Mouse (Mus musculus) lung, embryonic 16.5 days (tissue): ENCODE measurements around the gene Scnn1a. TPM values are rescaled to one million over a fixed set of nuclear protein-coding genes. Genes with fewer than 3 reads are reported as not detected.
"Not testable (repeated sequence)": the region's sequence is repeated elsewhere in the genome, so short reads cannot be mapped to it uniquely, and the experiment has no call there.

Experiments
- ATAC-seq: fragments of 200-750 bp; cut with Nextera tagmentation; 2 replicates; pipeline ENCODE4 v1.8.0; 2017; ENCODE audit warnings: low read depth, mild to moderate bottlenecking, moderate library complexity
- H3K27ac ChIP-seq: fragments of 300-500 bp; sonication (generic); 2 replicates; pipeline ENCODE4 v1.5.1; 2014; ENCODE audit warnings: mild to moderate bottlenecking, control low read depth, low read length
- H3K27me3 ChIP-seq: fragments of 300-500 bp; sonication (generic); 2 replicates; pipeline ENCODE4 v1.6.1; 2014; ENCODE audit warnings: low read depth, low read length, mixed read lengths; ENCODE audit not compliant: control insufficient read depth, insufficient read depth
- H3K36me3 ChIP-seq: fragments of 300-500 bp; sonication (generic); 2 replicates; pipeline ENCODE4 v1.6.1; 2014; ENCODE audit warnings: low read length; ENCODE audit not compliant: control insufficient read depth, insufficient read depth
- H3K4me1 ChIP-seq: fragments of 300-500 bp; sonication (generic); replicated peaks from 2 replicates; pipeline ENCODE4 v1.6.1; 2014; ENCODE audit warnings: low read length, mixed read lengths; ENCODE audit not compliant: control insufficient read depth, insufficient read depth
- H3K4me2 ChIP-seq: fragments of 300-500 bp; sonication (generic); 2 replicates; pipeline ENCODE4 v1.6.1; 2014; ENCODE audit warnings: low read depth, low read length, control low read depth
- H3K4me3 ChIP-seq: fragments of 300-500 bp; sonication (generic); 2 replicates; pipeline ENCODE4 v1.5.1; 2014; ENCODE audit warnings: mild to moderate bottlenecking, low read length, control low read depth
- H3K9ac ChIP-seq: fragments of 300-500 bp; sonication (generic); 2 replicates; pipeline ENCODE4 v1.6.1; 2014; ENCODE audit warnings: low read length, control low read depth
- H3K9me3 ChIP-seq: fragments of 300-500 bp; sonication (generic); 2 replicates; pipeline ENCODE4 v1.6.1; 2016; ENCODE audit warnings: low read length; ENCODE audit not compliant: control insufficient read depth
- WGBS: fragments of 180-500 bp; shearing (Covaris S2); extraction: QIAGEN DNeasy Blood & Tissue Kit; methylation state at CpG from one replicate; pipeline ENCODE4 v1.1.7; 2014; 5-methylcytosine and 5-hydroxymethylcytosine counted together
- polyA plus RNA-seq: library from polyadenylated mRNA; unstranded; fragments of >200 nt; fragmentation: Nextera tagmentation; extraction: Ambion mirVana; gene quantifications from 2 replicates; pipeline ENCODE4 v1.2.1, GENCODE M21; 2015

Gene Scnn1a
- polyA plus RNA-seq, 1 experiment from 2014 or later: 9.1 TPM

DNA sequence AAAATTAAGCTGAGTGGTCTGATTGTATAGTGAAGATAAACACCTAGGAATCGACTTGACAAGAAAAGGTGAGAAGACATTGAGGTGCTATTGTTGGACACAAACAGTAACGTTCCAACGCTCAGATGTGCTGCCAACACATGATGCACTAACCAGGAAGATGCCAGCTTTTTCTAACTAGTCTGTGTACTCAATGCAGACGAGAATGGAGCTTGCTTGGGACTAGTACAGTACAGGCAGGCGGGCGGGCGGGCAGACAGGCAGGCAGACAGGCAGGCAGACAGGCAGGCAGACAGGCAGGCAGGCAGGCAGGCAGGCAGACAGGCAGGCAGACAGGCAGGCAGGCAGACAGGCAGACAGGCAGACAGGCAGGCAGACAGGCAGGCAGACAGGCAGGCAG lies 16.1 kb upstream of the Scnn1a start:
- H3K36me3 ChIP-seq: peaks cover 27% of the 10 kb centered on the region
- H3K27ac ChIP-seq, H3K4me3 ChIP-seq, H3K9ac ChIP-seq, H3K4me1 ChIP-seq, H3K4me2 ChIP-seq, H3K27me3 ChIP-seq, ATAC-seq, H3K9me3 ChIP-seq: not testable (repeated sequence)
- 78% methylated on average over 7 of the region's 7 CpGs for WGBS

DNA sequence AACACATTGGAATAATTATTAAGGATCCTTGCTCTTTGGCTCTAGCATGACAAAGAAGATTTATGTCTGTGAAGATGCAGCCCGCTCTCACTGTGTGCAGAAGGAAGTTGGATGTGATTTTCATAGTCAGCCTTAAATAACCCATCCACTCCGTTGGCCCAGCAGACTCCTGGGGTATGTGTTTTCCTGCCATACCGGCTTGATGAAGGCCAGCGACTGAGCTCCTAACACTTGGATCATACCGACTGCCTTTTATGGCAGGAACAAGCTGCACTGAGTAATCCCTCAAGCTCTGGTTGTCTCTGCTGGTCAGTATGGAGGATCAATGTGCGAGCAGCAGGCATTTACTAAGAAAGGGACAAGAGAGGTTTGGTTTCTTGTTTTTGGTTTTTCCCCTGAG lies 15.0 kb upstream of the Scnn1a start:
- ATAC-seq: no peak
- H3K27me3 ChIP-seq: no peaks in the 10 kb centered on the region
- H3K4me2 ChIP-seq: no peak overlapping the region
- no peak overlapping the region for H3K9ac ChIP-seq
- H3K36me3 ChIP-seq: peaks cover 27% of the 10 kb centered on the region
- no peaks in the 10 kb centered on the region for H3K9me3 ChIP-seq
- WGBS: 89% methylated on average over 6 of the region's 6 CpGs
- H3K4me1 ChIP-seq: peaks cover 8% of the 10 kb centered on the region
- no peak overlapping the region for H3K4me3 ChIP-seq
- H3K27ac ChIP-seq: no peak overlapping the region

GRCm38 (mm10) chr6:125307091-125307490 lies 13.4 kb upstream of the Scnn1a start:
- Histone ChIP-seq H3K4me1 (peaks cover 15% of the 10 kb centered on the region), H3K4me3 (no peak overlapping the region), H3K36me3 (peaks cover 33% of the 10 kb centered on the region), H3K27ac (no peak overlapping the region), H3K27me3 (no peaks in the 10 kb centered on the region), H3K4me2 (no peak overlapping the region), H3K9ac (no peak overlapping the region), H3K9me3 (no peaks in the 10 kb centered on the region)
- no peak for ATAC-seq
- WGBS: 86% methylated on average over 5 of the region's 5 CpGs

DNA sequence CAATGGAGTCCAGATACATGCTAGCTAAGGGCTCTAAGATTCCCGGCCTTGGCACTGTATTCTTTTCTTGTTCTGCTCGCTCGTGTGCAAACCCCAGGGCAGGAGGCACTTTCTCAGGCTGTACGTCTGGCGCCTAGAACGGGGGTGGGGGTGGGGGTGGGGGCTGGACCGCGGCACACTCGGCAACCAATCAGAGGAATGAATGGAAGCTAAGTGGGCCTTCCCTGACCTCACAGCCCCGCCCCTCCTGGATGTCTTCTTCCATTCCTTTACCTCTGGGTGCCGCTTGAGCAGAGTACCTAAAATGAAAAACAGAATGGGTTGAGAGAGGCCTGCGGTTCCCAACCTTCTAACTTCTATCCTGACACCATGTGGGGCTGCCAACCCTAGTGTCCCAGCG lies 11.5 kb upstream of the Scnn1a start:
- Histone ChIP-seq H3K4me3 (no peak overlapping the region), H3K27me3 (no peaks in the 10 kb centered on the region), H3K9ac (no peak overlapping the region), H3K36me3 (peaks cover 33% of the 10 kb centered on the region), H3K4me2 (no peak overlapping the region), H3K27ac (no peak overlapping the region), H3K9me3 (no peaks in the 10 kb centered on the region), H3K4me1 (peaks cover 18% of the 10 kb centered on the region)
- no peak for ATAC-seq
- 24% methylated on average over 13 of the region's 13 CpGs for whole genome bisulfite sequencing

GRCm38 (mm10) chr6:125309406-125309805 lies 11.1 kb upstream of the Scnn1a start:
- no peak overlapping the region for H3K4me2 ChIP-seq
- no peaks in the 10 kb centered on the region for H3K27me3 ChIP-seq
- ATAC-seq: no peak
- no peak overlapping the region for H3K27ac ChIP-seq
- H3K4me3 ChIP-seq: no peak overlapping the region
- WGBS: 61% methylated on average over 5 of the region's 5 CpGs
- no peaks in the 10 kb centered on the region for H3K9me3 ChIP-seq
- H3K36me3 ChIP-seq: peaks cover 33% of the 10 kb centered on the region
- H3K4me1 ChIP-seq: peaks cover 23% of the 10 kb centered on the region
- no peak overlapping the region for H3K9ac ChIP-seq

GRCm38 (mm10) chr6:125312171-125312570 lies 8.3 kb upstream of the Scnn1a start:
- no peak for ATAC-seq
- Histone ChIP-seq H3K9me3 (no peaks in the 10 kb centered on the region), H3K4me2 (peak overlapping the region; percentile 58), H3K9ac (peak overlapping the region; percentile 84), H3K27me3 (no peaks in the 10 kb centered on the region), H3K27ac (no peak overlapping the region), H3K4me3 (peak overlapping the region; percentile 66), H3K36me3 (peaks cover 17% of the 10 kb centered on the region), H3K4me1 (peaks cover 27% of the 10 kb centered on the region)
- 68% methylated on average over 9 of the region's 9 CpGs for WGBS

- WGBS: 39% methylated on average over 22 of the region's 22 CpGs
- Histone ChIP-seq H3K27me3 (no peaks in the 10 kb centered on the region), H3K9ac (peak overlapping the region; percentile 84), H3K36me3 (peaks cover 15% of the 10 kb centered on the region), H3K4me1 (peaks cover 28% of the 10 kb centered on the region), H3K9me3 (no peaks in the 10 kb centered on the region), H3K4me3 (peak overlapping the region; percentile 66), H3K27ac (peak overlapping the region; percentile 76), H3K4me2 (peak overlapping the region; percentile 58)
- no peak for ATAC-seq
Observed at GRCm38 (mm10) chr6:125312581-125313355, 7.7 kb upstream of the Scnn1a start.

GRCm38 (mm10) chr6:125313546-125314230 lies 6.8 kb upstream of the Scnn1a start, which contains the start of gene Ltbr:
TSS of gene Ltbr (minus strand) at chr6:125313885.
- H3K4me1 ChIP-seq: peaks cover 28% of the 10 kb centered on the region
- H3K27ac ChIP-seq: peak within 1 kb of the TSS; percentile 76
- H3K9ac ChIP-seq: peak within 1 kb of the TSS; percentile 84
- H3K4me2 ChIP-seq: peak within 1 kb of the TSS; percentile 58
- peak; percentile 96 for ATAC-seq
- 0% methylated on average over 31 of the region's 46 CpGs for WGBS
- peaks cover 10% of the 10 kb centered on the region for H3K36me3 ChIP-seq
- H3K4me3 ChIP-seq: peak within 1 kb of the TSS; percentile 66
- H3K27me3 ChIP-seq: no peaks in the 10 kb centered on the region
- no peaks in the 10 kb centered on the region for H3K9me3 ChIP-seq

DNA sequence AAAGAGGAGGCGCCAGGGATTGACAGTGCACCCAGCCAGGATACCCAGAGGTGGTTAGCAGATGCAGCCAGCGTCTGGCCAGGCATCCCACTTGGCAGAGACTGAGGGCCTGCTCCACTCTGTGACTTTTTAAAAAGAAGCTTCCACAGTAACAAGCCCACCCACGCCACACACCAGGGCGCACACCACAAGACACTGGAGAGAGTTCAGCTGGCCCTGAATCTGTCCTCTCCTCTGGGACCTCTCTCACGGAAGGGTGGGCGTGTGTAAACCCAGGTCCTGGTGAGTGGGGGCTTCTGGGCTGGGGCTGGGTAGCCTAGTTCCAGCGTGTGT lies 6.3 kb upstream of the Scnn1a start:
- WGBS: 49% methylated on average over 7 of the region's 7 CpGs
- H3K4me2 ChIP-seq: peak overlapping the region; percentile 58

More for the DNA sequence above, 6.3 kb upstream of the Scnn1a start:
- Histone ChIP-seq H3K4me3 (peak overlapping the region; percentile 66), H3K4me1 (peaks cover 32% of the 10 kb centered on the region), H3K9ac (peak overlapping the region; percentile 84), H3K27ac (peak overlapping the region; percentile 36), H3K36me3 (peaks cover 5% of the 10 kb centered on the region), H3K27me3 (no peaks in the 10 kb centered on the region), H3K9me3 (no peaks in the 10 kb centered on the region)
- ATAC-seq: no peak
